Mouse (Mus musculus) megakaryocyte, embryonic 14.5 days (primary cell): ENCODE results near the gene Mrtfa. TPM values are rescaled to one million over a fixed set of nuclear protein-coding genes. Genes with fewer than 3 reads are reported as not detected.

ENCODE experiments used
- H3K27me3 ChIP-seq: replicated peaks from 2 replicates; pipeline ENCODE3; 2012; ENCODE audit warnings: inconsistent platforms
- H3K36me3 ChIP-seq: replicated peaks from 2 replicates; pipeline ENCODE3; 2012; ENCODE audit warnings: low read length, inconsistent platforms, mixed read lengths
- H3K4me1 ChIP-seq: 2 replicates; pipeline ENCODE4 v1.6.1; 2012; ENCODE audit warnings: inconsistent platforms
- H3K4me3 ChIP-seq: replicated peaks from 2 replicates; pipeline ENCODE3; 2012; ENCODE audit warnings: moderate library complexity, mild to moderate bottlenecking, inconsistent platforms
- H3K9me3 ChIP-seq: 2 replicates; pipeline ENCODE4 v1.6.1; 2012; ENCODE audit warnings: inconsistent platforms
- FLI1 ChIP-seq: IDR thresholded peaks from 2 replicates; pipeline ENCODE4 v1.6.1; 2012; ENCODE audit warnings: low read length, inconsistent platforms, mixed read lengths
- GATA1 ChIP-seq: IDR thresholded peaks from 3 replicates; pipeline ENCODE4 v1.6.1; 2012; ENCODE audit warnings: mixed read lengths, low read length, inconsistent platforms, borderline replicate concordance
- polyA plus RNA-seq: library from polyadenylated mRNA; stranded (reverse); fragments of >175 nt; gene quantifications from 2 replicates; pipeline ENCODE4 v1.2.3, GENCODE M21; 2012; ENCODE audit warnings: low replicate concordance; ENCODE audit not compliant: insufficient read depth

Mrtfa gene
- polyA plus RNA-seq, 1 experiment = 138 TPM

DNA sequence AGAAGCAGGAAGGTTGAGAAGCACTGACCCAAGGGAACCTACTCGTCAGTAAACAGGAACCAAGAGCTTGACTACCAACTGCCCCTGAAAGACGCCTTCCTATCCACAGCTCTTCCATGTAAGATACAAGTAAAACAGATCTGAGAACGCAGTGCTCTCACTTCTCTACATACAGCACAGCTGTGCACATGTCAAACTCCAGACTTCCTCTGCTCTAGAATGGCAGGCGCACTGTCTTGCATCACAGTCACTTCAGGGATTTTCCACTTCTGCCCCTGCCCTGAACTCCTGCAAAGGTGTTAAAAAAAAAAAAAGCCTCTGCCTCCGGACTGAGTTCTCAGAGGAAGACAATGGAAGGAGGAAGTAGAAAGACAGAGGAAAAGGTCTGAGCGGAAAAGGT is 78.0 kb downstream of the Mrtfa start:
- no peaks in the 10 kb centered on the region for H3K9me3 ChIP-seq
- no peaks in the 10 kb centered on the region for H3K27me3 ChIP-seq
- H3K4me1 ChIP-seq = peaks cover 9% of the 10 kb centered on the region
- TF ChIP-seq GATA1 (no peak), FLI1 (no peak)
- H3K4me3 ChIP-seq = no peak overlapping the region
- H3K36me3 ChIP-seq = peaks cover 8% of the 10 kb centered on the region

DNA sequence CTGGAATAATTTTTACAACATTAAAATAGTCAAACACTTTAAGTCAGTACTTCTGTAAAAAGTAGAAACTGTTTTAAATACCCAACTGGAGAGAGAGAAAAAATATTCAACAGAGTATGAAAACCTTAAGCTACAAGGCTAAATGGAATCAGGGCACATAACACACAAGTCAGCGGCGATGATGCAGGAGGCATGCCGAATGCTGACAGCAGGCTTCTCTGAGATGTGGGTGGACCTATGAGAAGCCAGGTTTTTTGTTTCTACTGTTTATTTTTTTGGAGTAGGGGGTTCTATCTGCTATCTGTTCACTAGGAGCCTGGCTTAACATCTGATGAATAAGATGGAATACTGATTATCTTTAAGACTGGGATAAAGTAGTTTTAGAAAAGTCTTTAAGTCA is 80.2 kb downstream of the Mrtfa start:
- Histone ChIP-seq H3K4me3 (no peak overlapping the region), H3K4me1 (peaks cover 20% of the 10 kb centered on the region), H3K9me3 (no peaks in the 10 kb centered on the region), H3K27me3 (no peaks in the 10 kb centered on the region), H3K36me3 (peaks cover 3% of the 10 kb centered on the region)
- TF ChIP-seq GATA1 = no peak
- TF ChIP-seq FLI1 = no peak

- TF ChIP-seq FLI1 (no peak), GATA1 (no peak)
- Histone ChIP-seq H3K9me3 (no peaks in the 10 kb centered on the region), H3K27me3 (no peaks in the 10 kb centered on the region), H3K4me3 (no peak overlapping the region), H3K36me3 (no peaks in the 10 kb centered on the region), H3K4me1 (peaks cover 53% of the 10 kb centered on the region)
These were observed 84.6 kb downstream of the Mrtfa start for GRCm38 (mm10) chr15:81105962-81106361.

DNA sequence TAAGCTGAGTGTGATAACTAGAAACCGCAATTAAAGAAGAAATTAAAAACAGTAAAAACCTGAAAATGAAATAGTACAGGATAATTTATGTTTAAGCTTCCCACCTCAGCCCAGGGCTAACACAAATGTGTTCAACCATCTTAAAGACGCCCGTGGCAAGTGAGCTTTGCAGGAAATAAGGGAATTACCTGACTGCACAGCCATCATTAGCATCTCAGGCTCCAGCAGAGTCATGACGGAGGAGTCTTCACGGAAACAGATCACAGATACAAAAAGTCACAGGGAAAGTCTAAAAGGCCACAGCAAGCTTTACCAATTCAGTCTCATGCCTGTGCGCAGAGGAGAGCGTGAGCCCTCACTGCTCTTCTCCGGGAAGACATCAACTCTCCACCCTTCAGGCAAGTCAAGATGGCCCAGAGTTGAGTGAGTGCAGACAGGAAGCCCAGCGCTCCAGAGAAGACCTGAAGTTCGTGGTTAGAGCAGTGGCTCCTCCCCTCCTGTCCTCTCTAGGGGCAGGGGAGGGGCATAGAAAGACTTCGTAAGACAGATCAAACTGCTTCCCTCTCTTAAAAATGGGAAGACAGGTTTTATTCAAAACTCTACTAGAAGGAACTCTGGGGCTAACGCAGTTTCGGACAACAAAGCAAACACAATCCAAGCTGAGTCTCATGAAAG is 85.8 kb downstream of the Mrtfa start:
- peak overlapping the region; percentile 90 for H3K4me3 ChIP-seq
- no peaks in the 10 kb centered on the region for H3K27me3 ChIP-seq
- peaks cover 2% of the 10 kb centered on the region for H3K36me3 ChIP-seq
- TF ChIP-seq FLI1 (no peak), GATA1 (no peak)
- no peaks in the 10 kb centered on the region for H3K9me3 ChIP-seq
- H3K4me1 ChIP-seq = peaks cover 57% of the 10 kb centered on the region

DNA sequence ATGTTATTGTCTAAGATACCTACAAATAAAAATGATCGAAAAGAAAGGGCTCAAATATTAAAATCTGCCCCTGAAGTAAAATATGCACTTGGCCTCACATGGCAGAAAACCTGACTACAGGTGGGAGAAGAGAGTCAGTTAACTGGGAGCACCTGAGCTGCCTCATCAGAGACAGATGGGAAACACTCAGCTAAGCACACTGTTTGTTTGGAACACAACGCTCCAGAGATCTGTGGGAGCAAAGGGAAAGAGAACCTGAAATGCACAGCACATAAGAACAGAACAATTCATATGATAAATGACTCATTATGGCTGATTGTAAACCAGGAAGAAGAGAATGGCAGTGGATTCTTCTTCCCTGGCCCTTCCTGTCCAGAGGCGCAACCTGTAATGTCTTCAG is 87.1 kb downstream of the Mrtfa start:
- Histone ChIP-seq H3K9me3 (no peaks in the 10 kb centered on the region), H3K36me3 (peaks cover 2% of the 10 kb centered on the region), H3K4me3 (peak overlapping the region; percentile 73), H3K27me3 (no peaks in the 10 kb centered on the region), H3K4me1 (peaks cover 52% of the 10 kb centered on the region)
- TF ChIP-seq GATA1 (no peak), FLI1 (no peak)

DNA sequence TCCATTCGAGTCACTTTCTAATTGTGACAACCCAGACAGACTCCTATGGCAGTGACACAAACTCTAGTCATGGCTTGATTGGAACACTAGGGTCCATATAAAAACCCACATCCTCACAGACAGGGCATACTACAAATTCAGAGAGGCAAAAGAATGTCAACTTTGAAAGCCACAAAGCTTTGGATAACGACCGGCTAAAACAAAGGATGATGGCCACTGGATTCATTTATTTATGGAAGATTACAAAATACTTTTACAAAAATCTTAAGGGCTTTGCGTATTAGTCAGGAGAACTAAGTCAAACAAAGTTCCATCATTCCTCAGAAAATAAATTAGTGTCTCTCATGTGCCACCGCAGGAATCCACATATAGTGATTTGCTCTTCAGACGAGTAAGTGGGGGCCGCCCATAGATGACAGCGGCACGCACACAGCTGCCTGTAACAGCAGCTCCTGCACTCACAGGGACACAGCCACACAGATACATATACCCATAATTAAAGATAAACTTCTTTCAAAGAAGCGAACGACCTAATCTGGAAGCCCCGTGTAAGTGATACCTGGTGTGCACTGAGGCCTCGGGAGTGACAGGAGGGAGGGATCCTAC is 88.2 kb downstream of the Mrtfa start:
- Histone ChIP-seq H3K27me3 (no peaks in the 10 kb centered on the region), H3K36me3 (peaks cover 2% of the 10 kb centered on the region), H3K4me1 (peaks cover 54% of the 10 kb centered on the region), H3K9me3 (no peaks in the 10 kb centered on the region), H3K4me3 (no peak overlapping the region)
- TF ChIP-seq FLI1 = no peak
- TF ChIP-seq GATA1 = no peak

DNA sequence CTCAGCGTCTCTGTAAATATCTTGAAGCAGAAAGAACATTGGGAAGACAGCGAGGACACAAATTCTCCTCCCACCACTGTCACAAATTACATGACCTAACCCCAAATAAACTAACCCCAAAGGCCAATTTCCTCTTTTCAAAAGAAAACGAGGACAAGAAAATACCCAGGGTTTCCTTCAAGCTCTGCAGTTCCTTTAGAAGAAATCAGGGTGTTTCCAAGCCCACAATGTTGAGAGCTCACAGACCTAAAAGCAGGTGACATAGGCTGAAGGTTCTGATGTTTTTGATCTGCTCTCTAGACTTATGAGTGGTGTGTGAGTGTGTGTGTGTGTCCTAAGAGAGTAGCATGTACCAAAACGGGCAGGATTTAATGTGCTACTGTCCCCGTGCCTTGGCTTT is 89.2 kb downstream of the Mrtfa start:
- H3K4me1 ChIP-seq = peaks cover 62% of the 10 kb centered on the region
- no peak for TF ChIP-seq FLI1
- TF ChIP-seq GATA1 = no peak
- H3K36me3 ChIP-seq = peaks cover 2% of the 10 kb centered on the region
- H3K4me3 ChIP-seq = no peak overlapping the region
- H3K9me3 ChIP-seq = no peaks in the 10 kb centered on the region
- no peaks in the 10 kb centered on the region for H3K27me3 ChIP-seq

DNA sequence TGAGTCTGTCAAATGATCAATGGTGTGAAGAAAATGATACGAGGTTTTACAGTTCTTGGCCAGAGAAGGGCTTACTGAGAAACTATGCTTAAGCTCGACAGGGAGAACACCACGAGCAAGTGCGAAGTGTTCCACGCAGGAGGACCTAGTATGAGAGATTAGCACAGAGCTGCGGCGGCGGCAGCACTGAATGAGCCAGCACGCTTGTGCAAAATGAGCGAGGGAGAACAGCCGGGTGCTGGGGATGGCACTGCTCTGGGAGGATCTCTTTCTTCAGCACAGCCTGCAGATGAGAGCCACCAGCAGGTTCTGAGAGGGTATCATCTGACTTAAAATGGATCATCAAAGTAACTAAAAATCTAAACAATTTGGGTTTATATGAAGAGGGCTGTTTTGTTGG is 91.3 kb downstream of the Mrtfa start:
- Histone ChIP-seq H3K36me3 (peaks cover 2% of the 10 kb centered on the region), H3K9me3 (no peaks in the 10 kb centered on the region), H3K27me3 (no peaks in the 10 kb centered on the region), H3K4me1 (peaks cover 44% of the 10 kb centered on the region), H3K4me3 (no peak overlapping the region)
- TF ChIP-seq GATA1 (no peak), FLI1 (no peak)

GRCm38 (mm10) chr15:81098689-81099088 is 91.9 kb downstream of the Mrtfa start:
- TF ChIP-seq FLI1 = no peak
- H3K27me3 ChIP-seq = no peaks in the 10 kb centered on the region
- no peaks in the 10 kb centered on the region for H3K9me3 ChIP-seq
- peaks cover 42% of the 10 kb centered on the region for H3K4me1 ChIP-seq
- peaks cover 2% of the 10 kb centered on the region for H3K36me3 ChIP-seq
- H3K4me3 ChIP-seq = no peak overlapping the region

DNA sequence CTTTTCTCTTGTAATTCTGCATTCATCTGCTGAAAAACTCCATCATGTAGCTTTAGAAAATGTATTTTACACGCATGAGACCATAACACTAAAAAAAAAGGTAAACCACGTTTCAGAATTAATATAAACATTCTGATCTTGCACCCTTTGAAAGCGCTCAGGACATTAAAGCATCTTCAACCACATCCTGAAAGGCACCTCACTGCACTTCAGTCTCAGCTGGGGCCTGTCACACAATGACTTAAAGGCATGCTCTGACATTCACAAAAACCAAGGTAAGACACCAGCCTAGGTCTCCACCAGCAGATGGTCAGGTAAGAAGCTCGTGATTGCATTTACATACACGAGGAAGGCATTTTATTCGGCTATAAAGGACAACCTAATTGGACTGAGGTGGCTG is 92.7 kb downstream of the Mrtfa start:
- Histone ChIP-seq H3K9me3 (no peaks in the 10 kb centered on the region), H3K4me1 (peaks cover 36% of the 10 kb centered on the region), H3K27me3 (no peaks in the 10 kb centered on the region), H3K4me3 (no peak overlapping the region), H3K36me3 (peaks cover 2% of the 10 kb centered on the region)
- TF ChIP-seq GATA1 (no peak), FLI1 (no peak)

- no peaks in the 10 kb centered on the region for H3K9me3 ChIP-seq
- no peak for TF ChIP-seq GATA1
- TF ChIP-seq FLI1 = no peak
- no peaks in the 10 kb centered on the region for H3K27me3 ChIP-seq
- H3K4me3 ChIP-seq = no peak overlapping the region
- H3K4me1 ChIP-seq = peaks cover 32% of the 10 kb centered on the region
- peaks cover 2% of the 10 kb centered on the region for H3K36me3 ChIP-seq
These were observed 93.1 kb downstream of the Mrtfa start for GRCm38 (mm10) chr15:81097456-81097855.
